Mouse (Mus musculus) activated CD4-positive, CD25-positive, alpha-beta regulatory T cell, adult 9 weeks (primary cell): ENCODE measurements around the gene Pcnp. TPM values are rescaled to one million over a fixed set of nuclear protein-coding genes. Genes with fewer than 3 reads are reported as not detected.

Experiments used
- polyA plus RNA-seq: library from polyadenylated mRNA; unstranded; fragments of 100-300 nt; shearing (Covaris generic); gene quantifications from one replicate; pipeline ENCODE4 v1.2.1, GENCODE M21; 2017

Pcnp gene
- 123 TPM for polyA plus RNA-seq

DNA sequence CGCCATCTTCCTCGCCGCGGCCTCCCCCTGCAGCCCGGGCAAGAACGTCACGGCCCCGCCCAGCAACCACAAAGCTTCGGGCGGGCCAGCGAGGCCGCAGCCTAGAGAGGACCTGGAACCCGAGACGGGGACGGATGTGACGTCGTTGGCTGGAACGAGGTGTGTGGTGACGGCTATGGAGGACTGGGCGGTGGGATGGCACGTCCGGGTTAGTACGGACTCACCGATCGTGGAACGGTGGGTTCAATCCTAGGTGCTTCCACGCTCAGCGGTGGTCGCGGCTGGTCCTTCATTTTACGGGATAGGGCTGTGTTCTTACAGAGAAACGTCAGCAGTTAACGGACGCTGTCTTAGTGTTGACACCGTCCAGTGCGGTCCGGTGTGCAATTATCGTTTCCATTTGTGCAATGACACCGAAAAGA is at the start of gene Pcnp:
Pcnp (minus strand) TSS at position 79 of the 422 bp plus-strand sequence.

DNA sequence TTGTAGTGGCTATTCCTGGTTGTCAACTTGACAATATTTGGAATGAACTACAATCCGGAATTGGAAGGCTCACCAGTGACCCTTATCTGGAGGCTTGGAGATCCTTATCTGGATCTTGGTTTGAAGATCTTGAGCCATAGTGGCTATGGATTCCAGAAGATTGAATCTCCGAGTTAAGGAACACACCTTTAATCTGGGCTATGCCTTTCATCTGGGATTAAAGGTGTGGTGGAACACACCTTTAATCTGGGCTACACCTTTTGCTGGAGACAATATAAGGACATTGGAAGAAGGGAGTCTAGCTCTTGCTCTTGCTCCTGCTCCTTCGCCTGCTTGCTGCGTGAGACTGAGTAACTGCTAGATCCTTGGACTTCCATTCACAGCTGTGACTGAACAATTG is 18.5 kb upstream of the Pcnp start, which contains the start of gene Senp7:
Senp7 (plus strand) TSS at position 301 of the 400 bp plus-strand sequence.

DNA sequence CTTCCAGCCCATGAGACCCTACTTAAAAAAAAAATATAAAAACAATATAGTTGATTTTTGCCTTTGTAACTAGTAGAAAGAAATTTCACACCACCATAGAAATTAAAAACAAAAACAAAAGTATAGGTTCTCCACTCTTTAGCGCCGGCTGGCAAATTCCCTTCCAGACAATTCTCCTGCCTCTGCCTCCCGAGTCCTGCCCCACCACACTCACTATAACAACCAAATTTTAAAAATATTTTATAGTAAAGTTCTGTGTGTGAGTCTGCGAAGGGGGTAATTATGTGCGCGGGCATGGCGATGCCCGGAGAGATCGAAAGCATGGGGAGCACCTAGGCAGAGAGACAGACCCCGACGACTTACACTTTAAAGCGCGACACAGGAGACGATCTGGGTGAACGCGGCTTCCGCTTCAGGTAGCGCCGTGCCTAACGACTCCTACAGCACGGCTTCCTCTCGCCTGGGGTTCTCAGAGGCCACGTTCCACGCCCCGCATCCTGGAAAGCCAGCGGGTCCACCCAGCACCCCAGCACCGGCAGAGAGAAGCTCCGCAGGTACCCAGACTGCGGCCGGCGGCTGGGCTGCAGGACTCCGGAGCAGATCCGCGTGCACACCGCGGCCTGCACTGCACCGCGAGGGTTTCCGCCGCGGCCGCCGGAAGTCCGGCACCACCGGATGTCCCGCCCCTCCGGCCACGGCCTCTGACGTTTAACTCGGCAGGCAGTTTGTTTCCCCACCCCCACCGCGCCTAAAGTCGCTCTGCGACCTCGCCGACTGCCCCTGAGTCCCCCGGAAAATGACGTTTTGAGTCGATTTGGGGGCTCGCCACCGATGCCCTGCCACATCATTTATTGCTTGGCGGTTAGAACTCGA is 7.8 kb upstream of the Pcnp start, which contains the start of gene Trmt10c:
Trmt10c (minus strand) TSS at position 682 of the 873 bp plus-strand sequence.

DNA sequence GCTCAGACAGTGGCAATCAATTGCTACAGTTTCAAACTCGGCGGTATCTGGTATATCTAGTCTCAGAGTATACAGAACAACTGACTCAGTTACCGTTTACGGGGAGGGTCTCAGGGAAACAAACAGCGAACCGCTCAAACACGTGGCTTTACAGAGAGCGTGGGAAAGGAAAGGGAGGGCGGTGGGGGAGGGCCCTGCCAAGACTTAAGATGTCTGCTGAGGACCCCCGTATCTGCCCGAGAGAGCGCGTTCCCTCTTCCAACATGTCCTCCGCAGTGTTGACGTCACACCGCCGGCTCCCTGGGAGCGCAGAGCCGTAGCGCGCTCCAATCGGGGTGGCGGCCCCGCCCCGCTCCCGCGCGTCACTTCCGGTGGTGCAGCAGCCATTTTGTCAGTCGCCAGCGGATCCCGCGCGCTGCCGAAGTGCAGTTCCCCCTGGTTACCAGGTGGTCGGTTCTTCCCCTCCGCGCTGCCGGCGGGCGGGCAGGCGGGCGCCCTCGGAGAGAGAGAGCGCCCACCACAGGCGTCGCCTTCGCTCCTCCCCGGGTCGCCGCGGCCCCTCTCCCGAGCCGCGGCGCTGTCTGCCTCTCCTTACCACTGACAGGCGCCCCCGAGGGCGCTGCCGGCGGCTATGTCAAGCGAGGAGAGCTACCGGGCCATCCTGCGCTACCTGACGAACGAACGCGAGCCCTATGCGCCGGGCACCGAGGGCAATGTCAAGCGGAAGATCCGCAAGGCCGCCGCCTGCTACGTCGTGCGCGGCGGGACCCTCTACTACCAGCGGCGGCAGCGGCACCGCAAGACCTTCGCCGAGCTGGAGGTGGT is 55.9 kb downstream of the Pcnp start, which contains the start of gene Zbtb11:
Zbtb11 (plus strand) TSS at position 453 of the 825 bp plus-strand sequence.

DNA sequence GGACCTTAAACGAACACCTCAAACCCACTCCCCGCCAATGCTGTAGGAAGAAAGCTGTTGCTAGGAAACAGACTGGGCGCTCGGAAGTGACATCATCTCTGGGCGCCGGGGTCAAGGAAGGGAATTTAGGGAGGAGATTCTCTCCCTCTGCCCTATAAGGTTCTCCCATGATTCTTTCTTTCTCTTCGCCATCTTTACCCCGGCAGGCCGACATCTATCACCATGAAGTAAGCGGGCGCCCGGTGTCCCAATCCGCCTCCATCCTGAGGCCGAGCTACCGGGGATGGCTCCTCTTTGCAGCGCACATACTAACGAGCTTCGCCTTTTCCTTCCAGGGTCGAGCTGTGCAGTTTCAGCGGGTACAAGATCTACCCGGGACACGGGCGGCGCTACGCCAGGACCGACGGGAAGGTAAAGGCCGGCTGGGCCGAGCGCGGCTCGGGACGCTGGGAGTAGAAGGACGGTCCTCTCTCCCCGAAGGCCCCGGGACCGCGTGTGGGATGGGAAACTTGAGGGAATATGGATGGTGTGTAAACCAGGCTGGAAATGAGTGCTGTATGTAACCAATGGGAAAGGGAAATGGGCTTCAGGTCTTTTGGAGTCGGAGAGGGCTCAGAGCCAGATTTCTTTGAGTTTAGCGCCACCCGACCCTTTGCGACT is 63.2 kb downstream of the Pcnp start, which contains the start of gene Rpl24:
Rpl24 (plus strand) TSS at position 64 of the 660 bp plus-strand sequence.

Other genes starting within 250 kb of the Pcnp start
- gene Nfkbiz, start 190.8 kb downstream of the Pcnp start, polyA plus RNA-seq, result 32.6 TPM
- 39.0 TPM for gene Nxpe3, start 134.5 kb downstream of the Pcnp start, polyA plus RNA-seq
- gene Cep97, start 94.9 kb downstream of the Pcnp start, polyA plus RNA-seq, result 38.9 TPM
- 858 TPM for gene Rpl24, start 63.5 kb downstream of the Pcnp start, polyA plus RNA-seq
- gene Zbtb11, start 55.9 kb downstream of the Pcnp start, polyA plus RNA-seq, result 21.6 TPM
- 35.6 TPM for gene Trmt10c, start 8.1 kb upstream of the Pcnp start, polyA plus RNA-seq
- 72.7 TPM for gene Senp7, start 18.6 kb upstream of the Pcnp start, polyA plus RNA-seq
- 0.43 TPM for gene Impg2, start 174.6 kb upstream of the Pcnp start, polyA plus RNA-seq